Mouse (Mus musculus) forebrain, embryonic 15.5 days (tissue): ENCODE results near the gene Eif2ak4. TPM values are rescaled to one million over a fixed set of nuclear protein-coding genes. Genes with fewer than 3 reads are reported as not detected.

Source experiments
- ATAC-seq: fragments of 200-750 bp; cut with Nextera tagmentation; replicated peaks from 2 replicates; pipeline ENCODE4 v1.8.0; 2017; ENCODE audit warnings: mild to moderate bottlenecking, moderate TSS enrichment, moderate library complexity
- H3K27ac ChIP-seq: fragments of 300-500 bp; sonication (generic); replicated peaks from 2 replicates; pipeline ENCODE4 v1.5.1; 2015; ENCODE audit warnings: mild to moderate bottlenecking, inconsistent platforms
- H3K27me3 ChIP-seq: fragments of 300-500 bp; sonication (generic); 2 replicates; pipeline ENCODE4 v1.6.1; 2015; ENCODE audit warnings: inconsistent platforms
- H3K36me3 ChIP-seq: fragments of 300-500 bp; sonication (generic); 2 replicates; pipeline ENCODE4 v1.6.1; 2015; ENCODE audit warnings: mild to moderate bottlenecking, inconsistent platforms
- H3K4me1 ChIP-seq: fragments of 300-500 bp; sonication (generic); 2 replicates; pipeline ENCODE4 v1.6.1; 2015; ENCODE audit warnings: inconsistent platforms
- H3K4me2 ChIP-seq: fragments of 300-500 bp; sonication (generic); replicated peaks from 2 replicates; pipeline ENCODE4 v1.6.1; 2015; ENCODE audit warnings: mild to moderate bottlenecking, inconsistent platforms
- H3K4me3 ChIP-seq: fragments of 300-500 bp; sonication (generic); 2 replicates; pipeline ENCODE4 v1.5.1; 2015; ENCODE audit warnings: mild to moderate bottlenecking, inconsistent platforms
- H3K9ac ChIP-seq: fragments of 300-500 bp; sonication (generic); replicated peaks from 2 replicates; pipeline ENCODE4 v1.6.1; 2015; ENCODE audit warnings: mild to moderate bottlenecking, inconsistent platforms
- H3K9me3 ChIP-seq: fragments of 300-500 bp; sonication (generic); 2 replicates; pipeline ENCODE4 v1.6.1; 2016; ENCODE audit warnings: inconsistent platforms
- WGBS: fragments of 180-500 bp; shearing (Covaris S2); methylation state at CpG from one replicate; pipeline ENCODE4 v1.1.7; 2015; ENCODE audit warnings: mixed read lengths; 5-methylcytosine and 5-hydroxymethylcytosine counted together
- polyA plus RNA-seq: library from polyadenylated mRNA; unstranded; fragments of >200 nt; fragmentation: Nextera tagmentation; extraction: Ambion mirVana; gene quantifications from 2 replicates; pipeline ENCODE4 v1.2.1, GENCODE M21; 2015

The Eif2ak4 gene
- polyA plus RNA-seq, 1 experiment from 2014 or later: 8.1 TPM

- no peak for ATAC-seq
- peaks cover 22% of the 10 kb centered on the region for H3K4me1 ChIP-seq
- WGBS: 91% methylated on average over 1 of the region's 1 CpGs
These were observed 12.9 kb upstream of the Eif2ak4 start for GRCm38 (mm10) chr2:118375522-118375921.

DNA sequence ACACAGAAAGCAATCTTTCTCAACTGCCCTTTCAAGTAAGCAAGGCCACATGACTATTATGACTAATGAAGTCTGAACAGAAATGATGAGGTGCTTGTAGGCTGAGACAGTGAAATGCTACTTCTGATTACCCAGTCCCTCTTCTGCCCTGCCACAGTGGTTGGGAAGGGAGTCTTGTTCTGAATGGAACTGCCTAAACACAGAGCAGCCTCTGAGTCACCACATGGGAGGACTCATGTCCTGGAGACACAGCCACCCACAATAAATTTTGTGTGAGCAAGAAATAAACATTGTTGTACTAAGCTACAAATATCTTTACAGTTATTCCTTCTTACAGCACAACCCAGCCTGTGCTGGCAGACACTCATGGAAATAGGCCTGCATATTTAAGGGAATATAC, 12.5 kb upstream of the Eif2ak4 start:
- Histone ChIP-seq H3K4me1 (peaks cover 22% of the 10 kb centered on the region), H3K36me3 (no peaks in the 10 kb centered on the region), H3K4me3 (no peak overlapping the region), H3K27me3 (peaks cover 3% of the 10 kb centered on the region; the same call in 1 of the 2 replicates), H3K9ac (no peak overlapping the region), H3K27ac (no peak overlapping the region), H3K4me2 (no peak overlapping the region), H3K9me3 (no peaks in the 10 kb centered on the region)
- no peak for ATAC-seq

More at GRCm38 (mm10) chr2:118375522-118375921, 12.9 kb upstream of the Eif2ak4 start:
- Histone ChIP-seq H3K27me3 (peaks cover 3% of the 10 kb centered on the region; the same call in 1 of the 2 replicates), H3K4me3 (no peak overlapping the region), H3K36me3 (no peaks in the 10 kb centered on the region), H3K4me2 (no peak overlapping the region), H3K27ac (no peak overlapping the region), H3K9me3 (no peaks in the 10 kb centered on the region), H3K9ac (no peak overlapping the region)

DNA sequence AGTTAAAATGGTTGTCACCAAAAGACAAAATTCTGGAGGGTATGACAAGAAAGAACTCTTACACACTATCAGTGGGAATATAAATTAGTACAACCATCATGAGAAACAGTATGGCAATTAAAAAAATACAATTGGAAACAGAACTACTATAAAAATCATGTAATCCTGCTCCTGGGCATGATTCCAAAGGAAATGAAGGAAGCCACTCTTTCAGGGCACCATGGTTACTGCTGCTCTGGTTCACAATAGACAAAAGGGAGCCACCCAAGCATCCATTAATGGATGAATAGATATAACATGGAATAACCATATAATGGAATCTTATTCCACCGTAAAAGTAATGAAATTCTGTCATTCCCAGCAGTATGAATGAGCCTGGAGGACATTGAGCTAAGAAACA, 8.7 kb upstream of the Eif2ak4 start:
- 12% methylated on average over 1 of the region's 1 CpGs for WGBS
- Histone ChIP-seq H3K4me1 (no peaks in the 10 kb centered on the region), H3K36me3 (no peaks in the 10 kb centered on the region), H3K4me2 (no peak overlapping the region), H3K4me3 (no peak overlapping the region), H3K9me3 (no peaks in the 10 kb centered on the region), H3K9ac (no peak overlapping the region), H3K27me3 (no peaks in the 10 kb centered on the region), H3K27ac (no peak overlapping the region)
- ATAC-seq: no peak

DNA sequence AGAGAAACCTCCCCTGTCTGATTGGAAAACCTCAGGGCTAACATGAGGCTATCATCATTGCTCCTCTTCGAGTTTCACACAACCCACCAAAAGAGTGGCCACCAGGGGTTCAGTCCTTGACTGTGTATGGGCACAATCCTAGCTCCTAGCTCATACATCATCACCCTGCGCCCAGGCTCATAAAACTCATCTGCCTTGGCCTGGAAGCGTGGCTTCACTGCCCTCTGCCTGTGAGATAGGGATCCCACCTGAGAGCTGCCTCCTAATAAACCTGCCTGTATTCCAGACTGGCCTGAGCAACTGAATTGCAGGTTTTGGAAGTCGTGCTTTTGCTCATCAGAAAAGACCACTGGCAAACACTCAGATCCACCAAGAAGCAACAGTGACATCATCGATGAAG, 5.0 kb upstream of the Eif2ak4 start:
- 72% methylated on average over 5 of the region's 5 CpGs for WGBS
- Histone ChIP-seq H3K36me3 (no peaks in the 10 kb centered on the region), H3K4me2 (no peak overlapping the region), H3K27me3 (no peaks in the 10 kb centered on the region), H3K27ac (no peak overlapping the region), H3K4me3 (no peak overlapping the region), H3K4me1 (peaks cover 8% of the 10 kb centered on the region; the same call in 1 of the 2 replicates), H3K9ac (no peak overlapping the region), H3K9me3 (no peaks in the 10 kb centered on the region)
- no peak for ATAC-seq

- 70% methylated on average over 3 of the region's 3 CpGs for WGBS
- H3K27me3 ChIP-seq: no peaks in the 10 kb centered on the region
- ATAC-seq: no peak
- H3K27ac ChIP-seq: no peak overlapping the region
- peak overlapping the region; percentile 87 for H3K4me3 ChIP-seq
- H3K9ac ChIP-seq: no peak overlapping the region; the same call in 1 of the 2 replicates
- H3K4me2 ChIP-seq: peak overlapping the region; percentile 61
- H3K4me1 ChIP-seq: peaks cover 21% of the 10 kb centered on the region
- H3K9me3 ChIP-seq: no peaks in the 10 kb centered on the region
- H3K36me3 ChIP-seq: no peaks in the 10 kb centered on the region
These were observed 1.2 kb downstream of the Eif2ak4 start for GRCm38 (mm10) chr2:118389569-118389968.

GRCm38 (mm10) chr2:118390072-118390471, 1.7 kb downstream of the Eif2ak4 start:
- Histone ChIP-seq H3K9me3 (no peaks in the 10 kb centered on the region), H3K36me3 (no peaks in the 10 kb centered on the region), H3K4me2 (no peak overlapping the region), H3K27ac (no peak overlapping the region), H3K4me1 (peaks cover 21% of the 10 kb centered on the region), H3K27me3 (no peaks in the 10 kb centered on the region), H3K4me3 (no peak overlapping the region), H3K9ac (0 out of 2 replicates have a peak overlapping the region, but pooled peaks have one; percentile 22)
- WGBS: 78% methylated on average over 5 of the region's 5 CpGs
- ATAC-seq: no peak

DNA sequence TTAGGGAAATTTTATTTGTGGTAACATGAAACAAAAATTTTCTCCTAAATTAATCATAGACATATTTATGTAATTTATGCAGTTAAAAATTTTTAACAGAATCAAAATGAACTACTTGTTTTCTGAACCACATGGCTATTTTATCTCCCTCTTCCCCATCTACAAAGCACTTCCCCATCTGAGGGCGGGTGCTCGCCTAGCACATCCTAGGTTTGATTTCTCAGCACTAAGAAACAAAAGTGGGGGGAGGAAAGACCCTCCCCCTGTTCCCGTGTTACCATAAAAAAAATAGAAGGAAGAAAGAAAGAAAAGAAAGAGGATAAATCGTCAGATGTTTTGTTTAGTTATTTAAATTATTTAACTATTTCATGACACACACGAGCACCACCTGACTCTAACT, 2.8 kb downstream of the Eif2ak4 start:
- no peak for ATAC-seq

GRCm38 (mm10) chr2:118399751-118400150, 11.3 kb downstream of the Eif2ak4 start:
- no peak overlapping the region for H3K4me2 ChIP-seq
- no peak overlapping the region for H3K27ac ChIP-seq
- no peaks in the 10 kb centered on the region for H3K27me3 ChIP-seq
- no peak for ATAC-seq
- H3K4me1 ChIP-seq: no peaks in the 10 kb centered on the region
- no peaks in the 10 kb centered on the region for H3K9me3 ChIP-seq
- 93% methylated on average over 5 of the region's 5 CpGs for WGBS
- no peak overlapping the region for H3K9ac ChIP-seq
- H3K36me3 ChIP-seq: no peaks in the 10 kb centered on the region
- no peak overlapping the region for H3K4me3 ChIP-seq

More for the DNA sequence above, 2.8 kb downstream of the Eif2ak4 start:
- Histone ChIP-seq H3K36me3 (no peaks in the 10 kb centered on the region), H3K9me3 (no peaks in the 10 kb centered on the region), H3K9ac (no peak overlapping the region), H3K4me1 (peaks cover 21% of the 10 kb centered on the region), H3K4me2 (no peak overlapping the region), H3K27me3 (no peaks in the 10 kb centered on the region), H3K4me3 (no peak overlapping the region), H3K27ac (no peak overlapping the region)
- WGBS: 72% methylated on average over 5 of the region's 5 CpGs

DNA sequence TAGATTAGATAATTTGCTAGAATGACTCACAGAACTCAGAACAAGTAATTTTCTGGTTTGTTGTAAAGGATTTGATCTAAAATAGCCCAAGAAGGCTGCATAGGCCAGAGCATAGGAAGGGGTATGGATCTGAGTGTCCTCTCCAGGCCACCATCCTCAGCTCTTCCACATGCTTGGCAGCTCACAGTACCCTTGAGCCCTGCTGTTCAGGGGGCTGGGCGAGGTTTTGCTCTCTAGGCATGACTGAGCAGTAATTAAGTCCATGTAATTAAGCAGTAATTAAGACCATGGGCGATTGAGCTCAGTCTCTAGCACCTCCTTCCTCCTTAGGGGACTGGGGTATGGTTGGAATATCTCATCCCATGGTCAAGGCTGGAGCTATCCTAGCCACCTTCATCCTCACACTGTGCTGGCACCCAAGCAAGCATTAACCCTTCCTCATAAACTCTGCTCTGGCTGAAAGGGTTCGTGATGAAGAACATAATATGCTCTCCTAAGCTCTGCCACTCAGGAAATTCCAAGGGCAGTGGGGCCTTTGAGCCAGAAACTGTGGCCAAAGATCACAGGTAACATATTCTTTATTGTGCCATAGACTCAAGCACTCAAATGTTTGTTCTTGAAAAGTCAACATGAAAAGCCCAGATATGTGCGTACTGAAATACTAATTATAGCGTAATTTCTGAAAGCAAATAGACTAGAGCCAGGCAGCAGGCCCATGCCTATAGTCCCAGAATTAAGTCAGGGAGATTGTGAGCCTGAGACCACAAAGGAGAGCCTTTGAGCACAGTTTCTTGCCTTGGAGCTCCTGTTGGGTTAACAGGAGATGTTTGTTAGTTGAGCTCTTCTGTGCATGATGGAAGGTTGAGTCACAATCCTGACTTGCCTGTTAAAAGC, 13.7 kb downstream of the Eif2ak4 start:
- H3K27ac ChIP-seq: no peak overlapping the region
- H3K36me3 ChIP-seq: no peaks in the 10 kb centered on the region
- no peaks in the 10 kb centered on the region for H3K27me3 ChIP-seq
- H3K9ac ChIP-seq: no peak overlapping the region
- H3K4me2 ChIP-seq: no peak overlapping the region
- H3K9me3 ChIP-seq: no peaks in the 10 kb centered on the region
- H3K4me1 ChIP-seq: no peaks in the 10 kb centered on the region
- 60% methylated on average over 5 of the region's 5 CpGs for WGBS
- ATAC-seq: no peak
- H3K4me3 ChIP-seq: no peak overlapping the region

- peak; percentile 64; the same call in 1 of the 2 replicates for ATAC-seq
- WGBS: 57% methylated on average over 5 of the region's 5 CpGs
- Histone ChIP-seq H3K4me2 (no peak overlapping the region), H3K9me3 (no peaks in the 10 kb centered on the region), H3K4me3 (no peak overlapping the region), H3K27me3 (no peaks in the 10 kb centered on the region), H3K4me1 (no peaks in the 10 kb centered on the region), H3K27ac (no peak overlapping the region), H3K36me3 (no peaks in the 10 kb centered on the region), H3K9ac (no peak overlapping the region)
These were observed 15.9 kb downstream of the Eif2ak4 start for GRCm38 (mm10) chr2:118404336-118404735.

GRCm38 (mm10) chr2:118405568-118405967, 17.1 kb downstream of the Eif2ak4 start:
- WGBS: 89% methylated on average over 4 of the region's 4 CpGs
- H3K9me3 ChIP-seq: no peaks in the 10 kb centered on the region
- ATAC-seq: no peak
- no peak overlapping the region for H3K4me2 ChIP-seq
- no peaks in the 10 kb centered on the region for H3K4me1 ChIP-seq
- no peaks in the 10 kb centered on the region for H3K36me3 ChIP-seq
- no peak overlapping the region for H3K4me3 ChIP-seq
- H3K27ac ChIP-seq: no peak overlapping the region
- no peaks in the 10 kb centered on the region for H3K27me3 ChIP-seq
- no peak overlapping the region for H3K9ac ChIP-seq

- peaks cover 10% of the 10 kb centered on the region for H3K36me3 ChIP-seq
- no peak overlapping the region for H3K4me2 ChIP-seq
- WGBS: 78% methylated on average over 2 of the region's 2 CpGs
- no peaks in the 10 kb centered on the region for H3K4me1 ChIP-seq
- no peaks in the 10 kb centered on the region for H3K27me3 ChIP-seq
- no peak for ATAC-seq
- no peaks in the 10 kb centered on the region for H3K9me3 ChIP-seq
- no peak overlapping the region for H3K27ac ChIP-seq
- H3K4me3 ChIP-seq: no peak overlapping the region
- no peak overlapping the region for H3K9ac ChIP-seq
These were observed 18.4 kb downstream of the Eif2ak4 start for GRCm38 (mm10) chr2:118406811-118407210.
